Mouse (Mus musculus) adrenal gland, adult 8-10 months (tissue): Measurements from ENCODE around the gene Gm21992. TPM values are rescaled to one million over a fixed set of nuclear protein-coding genes. Genes with fewer than 3 reads are reported as not detected.

ENCODE experiments used
- DNase-seq: peaks from one replicate; pipeline ENCODE4 v3.0.0; 2022
- total RNA-seq, 4 experiments: library from RNA; stranded (reverse); gene quantifications; 2 replicates each; pipeline ENCODE4 v1.2.4; 2022

The Gm21992 gene
- total RNA-seq, 4 experiments from 2014 or later: 20.7 to 31.8 (median 24.4) TPM

GRCm38 (mm10) chr19:4711098-4711600 is 100.3 kb downstream of the Gm21992 start, which contains the start of gene Sptbn2:
Gene Sptbn2 (plus strand): TSS chr19:4711167.
- no peak for DNase-seq

- DNase-seq: no peak
Observed at GRCm38 (mm10) chr19:4708765-4709164, 102.6 kb downstream of the Gm21992 start.

- no peak for DNase-seq
Observed at GRCm38 (mm10) chr19:4701221-4701620, 110.2 kb downstream of the Gm21992 start.

GRCm38 (mm10) chr19:4700656-4701055 is 110.8 kb downstream of the Gm21992 start:
- no peak for DNase-seq

GRCm38 (mm10) chr19:4699821-4700220 is 111.6 kb downstream of the Gm21992 start:
- no peak for DNase-seq

GRCm38 (mm10) chr19:4698856-4699255 is 112.6 kb downstream of the Gm21992 start:
- no peak for DNase-seq

- peak; percentile 28 for DNase-seq
Observed at GRCm38 (mm10) chr19:4698205-4698677, 113.2 kb downstream of the Gm21992 start, which contains the start of gene Gm960. Gene Gm960 (minus strand): TSS chr19:4698668.

GRCm38 (mm10) chr19:4697721-4698120 is 113.7 kb downstream of the Gm21992 start:
- DNase-seq: no peak

- no peak for DNase-seq
Observed at GRCm38 (mm10) chr19:4697121-4697520, 114.3 kb downstream of the Gm21992 start.

GRCm38 (mm10) chr19:4694346-4694745 is 117.1 kb downstream of the Gm21992 start:
- no peak for DNase-seq

Other genes starting within 250 kb of the Gm21992 start
- 1 to 10 TPM; 3.9 to 9.3 (median 6.5) TPM for gene Lrfn4, start 195.9 kb downstream of the Gm21992 start, total RNA-seq
- 10 to 100 TPM; 34.0 to 47.7 (median 38.9) TPM for gene Rce1, start 186.0 kb downstream of the Gm21992 start, total RNA-seq
- 1 to 10 TPM in 1 of 4 experiments, under 1 TPM in 2, not detected in 1; 0.67 to 1.0 (median 0.94) TPM for gene Gm960, start 112.9 kb downstream of the Gm21992 start, total RNA-seq
- gene Sptbn2, start 100.4 kb downstream of the Gm21992 start, total RNA-seq: 1 to 10 TPM in 3 of 4 experiments, under 1 TPM in 1; 0.99 to 3.5 (median 1.6) TPM
- gene Rbm4b, start 55.1 kb downstream of the Gm21992 start, total RNA-seq: 10 to 100 TPM; 14.3 to 16.5 (median 16.1) TPM
- gene Rbm4, start 17.7 kb downstream of the Gm21992 start, total RNA-seq: 10 to 100 TPM; 54.0 to 83.2 (median 62.0) TPM
- 10 to 100 TPM; 43.7 to 64.6 (median 53.9) TPM for gene Rbm14, start within 50 bp of the Gm21992 start, total RNA-seq
- gene Ccs, start 27.7 kb upstream of the Gm21992 start, total RNA-seq: 100 to 1,000 TPM; 101 to 198 (median 175) TPM
- gene Ccdc87, start 27.8 kb upstream of the Gm21992 start, total RNA-seq: under 1 TPM; 0.15 to 0.59 (median 0.29) TPM
- 100 to 1,000 TPM; 412 to 672 (median 540) TPM for gene Ctsf, start 43.5 kb upstream of the Gm21992 start, total RNA-seq
- 1 to 10 TPM in 1 of 4 experiments, under 1 TPM in 3; 0.46 to 1.5 (median 0.75) TPM for gene Actn3, start 66.3 kb upstream of the Gm21992 start, total RNA-seq
- 10 to 100 TPM; 26.3 to 35.8 (median 29.2) TPM for gene Zdhhc24, start 67.1 kb upstream of the Gm21992 start, total RNA-seq
- 10 to 100 TPM in 2 of 4 experiments, 1 to 10 TPM in 2; 6.9 to 23.3 (median 12.5) TPM for gene Bbs1, start 95.0 kb upstream of the Gm21992 start, total RNA-seq
- gene Dpp3, start 116.7 kb upstream of the Gm21992 start, total RNA-seq: 100 to 1,000 TPM; 110 to 141 (median 132) TPM
- gene Peli3, start 131.5 kb upstream of the Gm21992 start, total RNA-seq: 10 to 100 TPM; 10.9 to 19.5 (median 15.2) TPM
- gene Mrpl11, start 150.5 kb upstream of the Gm21992 start, total RNA-seq: 10 to 100 TPM; 44.6 to 56.9 (median 53.6) TPM
- gene Npas4, start 178.7 kb upstream of the Gm21992 start, total RNA-seq: under 1 TPM; 0.17 to 0.43 (median 0.32) TPM
- 1 to 10 TPM; 4.0 to 5.7 (median 4.5) TPM for gene Slc29a2, start 212.2 kb upstream of the Gm21992 start, total RNA-seq
- gene B4gat1, start 227.2 kb upstream of the Gm21992 start, total RNA-seq: 10 to 100 TPM; 44.3 to 54.2 (median 51.8) TPM
- gene AC124502.3, start 227.3 kb upstream of the Gm21992 start, total RNA-seq: 1 to 10 TPM in 3 of 4 experiments, under 1 TPM in 1; 0.59 to 3.9 (median 1.9) TPM
- 10 to 100 TPM; 30.0 to 40.1 (median 33.6) TPM for gene Brms1, start 229.7 kb upstream of the Gm21992 start, total RNA-seq
- gene Rin1, start 238.9 kb upstream of the Gm21992 start, total RNA-seq: 1 to 10 TPM; 4.1 to 8.1 (median 7.7) TPM